ENCODE assay signal across 24 mouse cellular contexts in genomic region chr1:157028682-157029081, GRCm38 (mm10).
"Had no signal": no experiment of that assay in that cellular context is flagged by ENCODE, and none has a peak within 500 bp of the region (broad histone marks: within the 10 kb centered on the region; RNA-seq: fewer than 3 reads in every experiment).

No protein-coding gene starts in this region.

- H3K9ac ChIP-seq: heart, embryonic 13.5 days; heart, embryonic 15.5 days; hindbrain, embryonic 13.5 days; hindbrain, embryonic 15.5 days; limb, embryonic 13.5 days; limb, embryonic 15.5 days; liver, embryonic 12.5 days; liver, embryonic 14.5 days had no signal

- H3K4me1 ChIP-seq: heart, embryonic 15.5 days; hindbrain, embryonic 13.5 days; hindbrain, embryonic 15.5 days; limb, embryonic 13.5 days; limb, embryonic 15.5 days; liver, embryonic 12.5 days had no signal

- ATAC-seq: hindbrain, postnatal 0 days; intestine, embryonic 16.5 days; liver, embryonic 12.5 days had no signal

- DNase-seq: gastrocnemius, postnatal 14 days; gastrocnemius, postnatal 36 days; heart, adult 18-20 months; heart, postnatal 14 days; heart, postnatal 36 days; kidney, adult 11 months; kidney, adult 2 months; kidney, postnatal 14 days; kidney, postnatal 36 days; layer of hippocampus, adult 9-11 months; layer of hippocampus, postnatal 36 days; left cerebral cortex, postnatal 4 days had no signal

- H3K27me3 ChIP-seq: heart, embryonic 13.5 days; heart, embryonic 15.5 days; hindbrain, embryonic 13.5 days; hindbrain, embryonic 15.5 days; limb, embryonic 13.5 days; limb, embryonic 15.5 days; liver, embryonic 12.5 days had no signal

- H3K36me3 ChIP-seq: heart, embryonic 13.5 days; heart, embryonic 15.5 days; hindbrain, embryonic 13.5 days; hindbrain, embryonic 15.5 days; limb, embryonic 13.5 days; limb, embryonic 15.5 days; liver, embryonic 12.5 days had no signal

- H3K4me3 ChIP-seq: heart, embryonic 13.5 days; heart, embryonic 15.5 days; hindbrain, embryonic 13.5 days; hindbrain, embryonic 15.5 days; limb, embryonic 13.5 days; limb, embryonic 15.5 days; liver, embryonic 12.5 days had no signal

- H3K9me3 ChIP-seq: heart, embryonic 13.5 days; heart, embryonic 15.5 days; hindbrain, embryonic 13.5 days; hindbrain, embryonic 15.5 days; limb, embryonic 13.5 days; limb, embryonic 15.5 days; liver, embryonic 12.5 days had no signal

- H3K4me2 ChIP-seq: heart, embryonic 11.5 days; heart, embryonic 13.5 days; heart, embryonic 15.5 days; hindbrain, embryonic 13.5 days; hindbrain, embryonic 15.5 days; limb, embryonic 13.5 days; limb, embryonic 15.5 days; liver, embryonic 12.5 days had no signal

- H3K27ac ChIP-seq: heart, embryonic 13.5 days; heart, embryonic 15.5 days; hindbrain, embryonic 13.5 days; hindbrain, embryonic 15.5 days; hindbrain, postnatal 0 days; kidney, postnatal 0 days; limb, embryonic 13.5 days; limb, embryonic 15.5 days; liver, embryonic 12.5 days; liver, embryonic 14.5 days had no signal
